Comparison of ENCODE assay signal across 8 mouse cellular contexts in the genomic region with DNA sequence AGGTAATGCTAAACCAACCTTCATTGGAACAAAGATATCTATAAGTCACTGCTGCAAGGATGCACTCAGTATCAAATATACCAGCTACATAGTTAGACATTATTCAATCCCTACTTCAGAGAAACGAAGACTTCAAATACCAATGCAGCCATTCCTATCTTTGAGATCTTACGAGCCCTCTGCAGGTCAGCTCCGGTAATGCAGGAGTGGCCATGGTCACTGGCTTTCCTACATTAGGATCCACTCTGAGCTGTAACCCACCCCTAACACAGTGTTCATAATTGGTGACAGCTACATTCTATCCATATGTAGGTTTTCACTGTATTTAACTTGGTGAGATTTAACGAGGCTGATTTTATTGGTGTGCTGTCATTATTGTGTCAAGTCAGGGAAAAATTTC.
DNase-seq lines count a peak whose midpoint lies in the region; ATAC-seq lines count a peak whose summit lies in the region.

No protein-coding gene starts in this region.

- H3K27me3 ChIP-seq in kidney, embryonic 14.5 days (ENCODE audit: control insufficient read depth, insufficient read depth, low read length): no peaks in the 10 kb centered on the region
- no peaks in the 10 kb centered on the region for H3K27me3 ChIP-seq in liver, embryonic 13.5 days
- H3K27me3 ChIP-seq in neural tube, embryonic 11.5 days (ENCODE audit: control insufficient read depth, insufficient read depth, low read length): no peaks in the 10 kb centered on the region

- H3K27ac ChIP-seq in kidney, embryonic 14.5 days (ENCODE audit: low read depth, low read length): no peak overlapping the region
- H3K27ac ChIP-seq in liver, embryonic 13.5 days: no peak overlapping the region; the same call in 1 of the 2 replicates
- no peak overlapping the region for H3K27ac ChIP-seq in neural tube, embryonic 11.5 days (ENCODE audit: low read depth, low read length)

- H3K4me2 ChIP-seq in kidney, embryonic 14.5 days (replicated peaks; ENCODE audit: low read depth, low read length): no peak overlapping the region
- no peak overlapping the region for H3K4me2 ChIP-seq in liver, embryonic 13.5 days
- no peak overlapping the region for H3K4me2 ChIP-seq in neural tube, embryonic 11.5 days (ENCODE audit: low read depth)

- peak; percentile 79 for ATAC-seq in granulocyte monocyte progenitor cell, adult 5-6 weeks (replicated peaks; ENCODE audit: poor library complexity, severe bottlenecking)
- ATAC-seq in kidney, embryonic 14.5 days (ENCODE audit: low FRiP score, low TSS enrichment): peak; percentile 68
- ATAC-seq in liver, embryonic 13.5 days (ENCODE audit: low read depth): no peak
- 0 out of 2 replicates have a peak, but pooled peaks have one; percentile 60 for ATAC-seq in neural tube, embryonic 11.5 days (ENCODE audit: insufficient read depth, low FRiP score, low TSS enrichment)

- no peak overlapping the region for H3K4me3 ChIP-seq in kidney, embryonic 14.5 days (ENCODE audit: low read length)
- H3K4me3 ChIP-seq in liver, embryonic 13.5 days (replicated peaks): no peak overlapping the region
- no peak overlapping the region for H3K4me3 ChIP-seq in neural tube, embryonic 11.5 days (ENCODE audit: low read depth, low read length)

- H3K4me1 ChIP-seq in kidney, embryonic 14.5 days (ENCODE audit: control insufficient read depth, insufficient read depth, low read length): no peaks in the 10 kb centered on the region
- H3K4me1 ChIP-seq in liver, embryonic 13.5 days (replicated peaks): peaks cover 64% of the 10 kb centered on the region
- no peaks in the 10 kb centered on the region for H3K4me1 ChIP-seq in neural tube, embryonic 11.5 days (ENCODE audit: control insufficient read depth, insufficient read depth, low read length)

- H3K9me3 ChIP-seq in kidney, embryonic 14.5 days (ENCODE audit: control insufficient read depth, low read length): no peaks in the 10 kb centered on the region
- H3K9me3 ChIP-seq in liver, embryonic 13.5 days (replicated peaks): no peaks in the 10 kb centered on the region
- H3K9me3 ChIP-seq in neural tube, embryonic 11.5 days (ENCODE audit: control insufficient read depth, low read length): no peaks in the 10 kb centered on the region

- no peaks in the 10 kb centered on the region for H3K36me3 ChIP-seq in kidney, embryonic 14.5 days (ENCODE audit: control insufficient read depth, insufficient read depth, low read length)
- peaks cover 38% of the 10 kb centered on the region for H3K36me3 ChIP-seq in liver, embryonic 13.5 days
- no peaks in the 10 kb centered on the region for H3K36me3 ChIP-seq in neural tube, embryonic 11.5 days (ENCODE audit: control insufficient read depth, insufficient read depth, low read length)

- WGBS in kidney, embryonic 14.5 days: 27% methylated on average over 4 of the region's 4 CpGs
- WGBS in liver, embryonic 13.5 days (ENCODE audit: insufficient replicate concordance): 23% methylated on average over 4 of the region's 4 CpGs
- WGBS in neural tube, embryonic 11.5 days: 30% methylated on average over 4 of the region's 4 CpGs

- DNase-seq in 3T3-L1 (ENCODE audit: low read depth, low spot score): peak; percentile 89
- DNase-seq in adrenal gland, adult 8-10 months: peak; percentile 59
- DNase-seq in embryo, embryonic 11 days: peak; percentile 75
- peak; percentile 56 for DNase-seq in liver, embryonic 13.5 days
- DNase-seq in neural tube, embryonic 11.5 days (ENCODE audit: low spot score): peak; percentile 81
- DNase-seq in testis, postnatal 14 days (ENCODE audit: low spot score): peak; percentile 9

- H3K9ac ChIP-seq in kidney, embryonic 14.5 days (ENCODE audit: low read depth, low read length): no peak overlapping the region
- H3K9ac ChIP-seq in liver, embryonic 13.5 days: no peak overlapping the region
- no peak overlapping the region for H3K9ac ChIP-seq in neural tube, embryonic 11.5 days (ENCODE audit: low read length)

Comparison
In these comparisons a context has a peak if more than half of its experiments do, and no peak if none do; other contexts are left out.
1. DNase-seq: peak in every context shown above with its lines; median percentile 89 in 3T3-L1; 81 in neural tube, embryonic 11.5 days; 75 in embryo, embryonic 11 days; 59 in adrenal gland, adult 8-10 months; 56 in liver, embryonic 13.5 days; 9 in testis, postnatal 14 days.